Mouse (Mus musculus): ENCODE measurements around the gene Gm8232. TPM values are rescaled to one million over a fixed set of nuclear protein-coding genes. Genes with fewer than 3 reads are reported as not detected.
"Not testable (repeated sequence)": the region's sequence is repeated elsewhere in the genome, so short reads cannot be mapped to it uniquely, and the experiment has no call there.

Gm8232 gene
- not detected for total RNA-seq (2021)
- long read RNA-seq, experiment 1 = 0 reads
- long read RNA-seq, experiment 2 = 0 reads

- DNase-seq; intact Hi-C loops (cut with DNase I): not testable (repeated sequence)
Measured at GRCm38 (mm10) chr14:44433335-44433734, at the start of gene Gm8232. TSS of gene Gm8232 (plus strand) at chr14:44433635.

- intact Hi-C loops (cut with DNase I); DNase-seq: not testable (repeated sequence)
Measured at GRCm38 (mm10) chr14:44384233-44384632, 49.2 kb upstream of the Gm8232 start.

GRCm38 (mm10) chr14:44410588-44410987, 22.8 kb upstream of the Gm8232 start, which contains the start of gene Gm3371:
TSS of gene Gm3371 (minus strand) at chr14:44410688.
- DNase-seq; intact Hi-C loops (cut with DNase I): not testable (repeated sequence)

Other genes with a start within 250 kb of the Gm8232 start
- not detected for gene Gm8212, start 236.0 kb upstream of the Gm8232 start, total RNA-seq (2021)
- gene 4930503E14Rik, start 220.4 kb upstream of the Gm8232 start, total RNA-seq (2021) = not detected
- not detected for gene Gm8220, start 148.1 kb upstream of the Gm8232 start, total RNA-seq (2021)
- gene Gm5930, start 95.1 kb upstream of the Gm8232 start, total RNA-seq (2021) = not detected
- gene Gm8229, start 68.3 kb upstream of the Gm8232 start, total RNA-seq (2021) = not detected
- not detected for gene Gm3371, start 22.9 kb upstream of the Gm8232 start, total RNA-seq (2021)
- not detected for gene BC061237, start 58.8 kb downstream of the Gm8232 start, total RNA-seq (2021)
- not detected for gene Gm17093, start 84.6 kb downstream of the Gm8232 start, total RNA-seq (2021)
- not detected for gene Gm8247, start 149.5 kb downstream of the Gm8232 start, total RNA-seq (2021)
- not detected for gene Gm5624, start 194.3 kb downstream of the Gm8232 start, total RNA-seq (2021)

All from gastrocnemius, postnatal 36 days (tissue).